Mouse (Mus musculus): Measurements from ENCODE around the gene Sqstm1. TPM values are rescaled to one million over a fixed set of nuclear protein-coding genes. Genes with fewer than 3 reads are reported as not detected.

The Sqstm1 gene
- 228 and 233 TPM in 2 replicates for polyA plus RNA-seq (2012; rRNA removed; ENCODE audit: low replicate concordance)

GRCm38 (mm10) chr11:50210505-50211151 lies at the start of gene Sqstm1, which contains the start of gene Mgat4b:
TSS of gene Sqstm1 (minus strand) at chr11:50210827.
TSS of gene Mgat4b (plus strand) at chr11:50210890.

GRCm38 (mm10) chr11:50238324-50238723 lies 27.7 kb upstream of the Sqstm1 start, which contains the start of gene Ltc4s:
TSS of gene Ltc4s (minus strand) at chr11:50238616.

GRCm38 (mm10) chr11:50174111-50174729 lies 36.4 kb downstream of the Sqstm1 start, which contains the start of gene Mrnip:
TSS of gene Mrnip (plus strand) at chr11:50174444.

Other genes with a start within 250 kb of the Sqstm1 start
- 43.9 and 74.4 TPM in 2 replicates for gene Rnf130, start 185.5 kb downstream of the Sqstm1 start, polyA plus RNA-seq (2012; rRNA removed; ENCODE audit: low replicate concordance)
- gene Tbc1d9b, start 79.4 kb downstream of the Sqstm1 start, polyA plus RNA-seq (2012; rRNA removed; ENCODE audit: low replicate concordance), result 57.3 and 58.4 TPM in 2 replicates
- 5.9 and 6.3 TPM in 2 replicates for gene Mrnip, start 36.4 kb downstream of the Sqstm1 start, polyA plus RNA-seq (2012; rRNA removed; ENCODE audit: low replicate concordance)
- 77.4 and 146 TPM in 2 replicates for gene Mgat4b, start 63 bp upstream of the Sqstm1 start, polyA plus RNA-seq (2012; rRNA removed; ENCODE audit: low replicate concordance)
- gene Ltc4s, start 27.8 kb upstream of the Sqstm1 start, polyA plus RNA-seq (2012; rRNA removed; ENCODE audit: low replicate concordance), result 181 and 383 TPM in 2 replicates
- gene Maml1, start 81.5 kb upstream of the Sqstm1 start, polyA plus RNA-seq (2012; rRNA removed; ENCODE audit: low replicate concordance), result 13.6 and 24.3 TPM in 2 replicates
- gene Canx, start 114.8 kb upstream of the Sqstm1 start, polyA plus RNA-seq (2012; rRNA removed; ENCODE audit: low replicate concordance), result 23.4 and 58.7 TPM in 2 replicates
- gene Cby3, start 143.6 kb upstream of the Sqstm1 start, polyA plus RNA-seq (2012; rRNA removed; ENCODE audit: low replicate concordance), result not detected in 2 replicates
- gene Hnrnph1, start 166.2 kb upstream of the Sqstm1 start, polyA plus RNA-seq (2012; rRNA removed; ENCODE audit: low replicate concordance), result 26.2 and 56.4 TPM in 2 replicates
- gene Rufy1, start 220.3 kb upstream of the Sqstm1 start, polyA plus RNA-seq (2012; rRNA removed; ENCODE audit: low replicate concordance), result 16.3 and 26.0 TPM in 2 replicates